Mouse (Mus musculus): ENCODE data around the gene Spaca3. TPM values are rescaled to one million over a fixed set of nuclear protein-coding genes. Genes with fewer than 3 reads are reported as not detected.
A peak's percentile ranks its signal among the peaks of the same experiment; 100 is the strongest.

Gene Spaca3
- 0.27 TPM in 1 of 2 replicates, not detected in the other for polyA plus RNA-seq (2012; rRNA removed)

DNA sequence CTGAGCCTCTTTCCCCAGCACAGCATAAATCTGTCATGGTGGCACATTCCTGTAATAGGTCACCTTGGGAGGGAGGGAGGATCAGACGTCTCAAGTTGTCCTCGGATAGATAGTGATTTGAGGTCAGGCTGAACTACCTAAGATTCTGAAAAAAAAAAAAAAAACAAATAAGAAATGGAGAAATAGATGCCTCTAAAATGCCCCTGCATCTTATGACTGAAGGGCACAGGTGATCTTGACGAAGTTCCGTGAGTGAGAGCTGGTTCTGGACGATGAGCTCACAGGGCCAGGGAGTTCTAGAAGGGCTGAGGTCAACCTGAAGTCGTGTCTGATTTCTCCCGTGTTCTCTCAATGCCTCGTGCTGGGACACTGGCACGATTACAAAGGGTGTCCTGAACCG is at the start of gene Spaca3:
Gene Spaca3 (plus strand): TSS at position 301 of the 400 bp plus-strand sequence.
- TF ChIP-seq POLR2A (IDR thresholded peaks at IDR 0.05; ENCODE audit: low read depth, low read length) (no peak), CTCF (conservative IDR thresholded peaks at IDR 0.05; ENCODE audit: insufficient read depth, insufficient read length, low read depth, low read length) (no peak)
- H3K27ac ChIP-seq (ENCODE audit: insufficient read depth, low read depth, low read length) = no peak within 1 kb of the TSS
- H3K4me3 ChIP-seq (ENCODE audit: insufficient read depth, low read depth, low read length) = no peak within 1 kb of the TSS
- no peaks in the 10 kb centered on the region for H3K27me3 ChIP-seq (replicated peaks; ENCODE audit: control insufficient read depth, insufficient read depth, low read length)
- WGBS = 40% methylated on average over 10 of the region's 10 CpGs
- no peak for DNase-seq
- H3K36me3 ChIP-seq (ENCODE audit: control insufficient read depth, insufficient read depth, low read length) = no peaks in the 10 kb centered on the region
- no peaks in the 10 kb centered on the region for H3K4me1 ChIP-seq (ENCODE audit: control insufficient read depth, insufficient read depth, low read length)

DNA sequence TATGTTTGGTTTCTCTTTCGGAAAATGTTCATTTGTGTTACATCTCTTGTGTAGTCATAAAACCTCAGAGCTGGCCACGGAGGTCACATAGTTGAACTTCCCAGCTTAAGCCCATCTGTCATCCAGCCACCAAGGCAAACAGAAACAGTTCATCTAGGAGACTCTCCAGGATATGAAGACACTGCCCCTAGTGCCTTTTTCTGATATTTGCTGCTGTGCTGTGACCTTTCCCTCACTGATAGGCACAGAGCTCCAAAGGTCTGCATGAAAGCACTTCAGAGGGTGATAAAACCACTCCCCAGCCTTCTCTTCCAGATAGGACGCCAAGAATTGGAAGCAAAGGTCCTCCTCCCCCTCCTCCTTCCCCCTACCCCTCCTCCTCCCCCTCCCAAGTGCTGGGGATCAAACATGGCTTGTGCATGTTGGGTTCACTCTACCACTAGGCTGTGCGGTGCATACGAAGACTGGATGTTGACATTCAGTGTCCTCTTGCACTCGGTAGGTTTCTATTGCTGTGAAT is 49.6 kb upstream of the Spaca3 start:
- peak; percentile 22; the same call in 1 of the 2 replicates for TF ChIP-seq CTCF (conservative IDR thresholded peaks at IDR 0.05; ENCODE audit: insufficient read depth, insufficient read length, low read depth, low read length)
- no peak for TF ChIP-seq POLR2A (IDR thresholded peaks at IDR 0.05; ENCODE audit: low read depth, low read length)
- WGBS = 61% methylated on average over 6 of the region's 6 CpGs
- no peak overlapping the region for H3K4me3 ChIP-seq (ENCODE audit: insufficient read depth, low read depth, low read length)
- no peaks in the 10 kb centered on the region for H3K4me1 ChIP-seq (ENCODE audit: control insufficient read depth, insufficient read depth, low read length)
- peak; percentile 64 for DNase-seq
- no peaks in the 10 kb centered on the region for H3K27me3 ChIP-seq (replicated peaks; ENCODE audit: control insufficient read depth, insufficient read depth, low read length)
- H3K36me3 ChIP-seq (ENCODE audit: control insufficient read depth, insufficient read depth, low read length) = no peaks in the 10 kb centered on the region
- H3K27ac ChIP-seq (ENCODE audit: insufficient read depth, low read depth, low read length) = no peak overlapping the region

DNA sequence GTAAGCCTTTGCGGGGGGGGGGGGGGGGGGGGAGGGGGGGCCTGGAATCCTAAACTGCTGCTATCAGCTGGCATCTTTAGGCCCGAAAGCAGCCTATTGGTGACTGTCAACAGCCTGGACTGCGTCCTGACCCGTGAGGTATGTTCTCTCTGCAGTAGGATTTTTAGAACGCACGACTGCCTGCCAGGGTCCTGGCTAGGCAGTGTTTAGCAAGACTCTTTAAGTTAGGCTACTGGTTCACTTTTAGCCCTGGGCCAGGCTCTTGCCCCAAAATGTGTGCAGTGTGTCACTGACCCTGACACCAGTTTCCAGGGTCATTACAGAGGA is 48.5 kb upstream of the Spaca3 start:
- WGBS = 38% methylated on average over 6 of the region's 6 CpGs

DNA sequence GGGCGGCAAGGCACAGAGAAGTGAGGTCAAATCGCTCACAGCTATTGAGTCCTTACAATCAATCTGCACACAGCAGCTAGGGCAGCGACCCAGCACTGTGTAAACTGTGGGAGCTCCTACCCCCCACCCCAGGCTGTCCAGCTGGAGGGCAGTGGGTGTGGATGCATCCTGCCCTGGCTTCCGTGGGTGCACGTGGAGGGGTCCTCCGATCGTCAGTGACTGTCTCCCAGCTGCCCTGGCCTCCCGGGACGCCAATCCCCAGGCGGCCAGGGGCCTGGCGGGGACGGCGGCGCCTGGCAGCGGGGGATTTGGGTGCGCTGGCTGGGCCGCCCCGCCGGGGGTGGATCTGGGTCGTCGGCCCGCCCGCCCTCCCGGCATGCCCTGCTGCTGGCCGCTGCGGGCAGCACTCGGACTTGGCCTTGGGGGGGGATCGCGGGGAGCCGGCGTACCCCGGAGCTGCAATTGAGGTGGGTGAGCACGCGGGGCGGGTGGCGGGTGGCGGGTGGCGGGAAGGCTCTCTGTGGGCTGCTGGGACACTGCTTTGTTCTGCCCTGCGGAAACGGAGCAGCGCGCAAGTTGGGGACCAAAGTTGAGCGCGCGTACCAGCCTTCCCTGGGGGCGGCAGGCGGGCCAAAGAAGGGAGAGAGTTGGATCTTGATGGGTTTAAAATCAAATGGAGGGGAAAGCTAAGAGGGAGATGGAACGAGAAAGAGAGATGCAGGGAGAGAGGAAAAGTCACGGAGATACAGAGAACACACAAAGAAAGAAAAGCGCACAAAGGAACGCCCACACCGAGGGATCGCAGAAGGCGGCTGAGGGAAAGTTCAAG is 48.0 kb upstream of the Spaca3 start, which contains the start of gene Tmem98:
Gene Tmem98 (plus strand): TSS at position 183 of the 829 bp plus-strand sequence.
- no peaks in the 10 kb centered on the region for H3K36me3 ChIP-seq (ENCODE audit: control insufficient read depth, insufficient read depth, low read length)
- H3K27me3 ChIP-seq (replicated peaks; ENCODE audit: control insufficient read depth, insufficient read depth, low read length) = no peaks in the 10 kb centered on the region
- H3K4me1 ChIP-seq (ENCODE audit: control insufficient read depth, insufficient read depth, low read length) = no peaks in the 10 kb centered on the region
- no peak within 1 kb of the TSS for H3K27ac ChIP-seq (ENCODE audit: insufficient read depth, low read depth, low read length)
- DNase-seq = no peak
- H3K4me3 ChIP-seq (ENCODE audit: insufficient read depth, low read depth, low read length) = peak within 1 kb of the TSS; percentile 65
- TF ChIP-seq CTCF (conservative IDR thresholded peaks at IDR 0.05; ENCODE audit: insufficient read depth, insufficient read length, low read depth, low read length) = no peak
- TF ChIP-seq POLR2A (IDR thresholded peaks at IDR 0.05; ENCODE audit: low read depth, low read length) = no peak
- 2% methylated on average over 54 of the region's 54 CpGs for WGBS

More for the DNA sequence above, 48.5 kb upstream of the Spaca3 start:
- Histone ChIP-seq H3K36me3 (ENCODE audit: control insufficient read depth, insufficient read depth, low read length) (no peaks in the 10 kb centered on the region), H3K4me3 (ENCODE audit: insufficient read depth, low read depth, low read length) (peak overlapping the region; percentile 65; the same call in 1 of the 2 replicates), H3K4me1 (ENCODE audit: control insufficient read depth, insufficient read depth, low read length) (no peaks in the 10 kb centered on the region), H3K27ac (ENCODE audit: insufficient read depth, low read depth, low read length) (no peak overlapping the region), H3K27me3 (replicated peaks; ENCODE audit: control insufficient read depth, insufficient read depth, low read length) (no peaks in the 10 kb centered on the region)
- TF ChIP-seq CTCF (conservative IDR thresholded peaks at IDR 0.05; ENCODE audit: insufficient read depth, insufficient read length, low read depth, low read length) = no peak
- TF ChIP-seq POLR2A (IDR thresholded peaks at IDR 0.05; ENCODE audit: low read depth, low read length) = no peak
- no peak for DNase-seq

DNA sequence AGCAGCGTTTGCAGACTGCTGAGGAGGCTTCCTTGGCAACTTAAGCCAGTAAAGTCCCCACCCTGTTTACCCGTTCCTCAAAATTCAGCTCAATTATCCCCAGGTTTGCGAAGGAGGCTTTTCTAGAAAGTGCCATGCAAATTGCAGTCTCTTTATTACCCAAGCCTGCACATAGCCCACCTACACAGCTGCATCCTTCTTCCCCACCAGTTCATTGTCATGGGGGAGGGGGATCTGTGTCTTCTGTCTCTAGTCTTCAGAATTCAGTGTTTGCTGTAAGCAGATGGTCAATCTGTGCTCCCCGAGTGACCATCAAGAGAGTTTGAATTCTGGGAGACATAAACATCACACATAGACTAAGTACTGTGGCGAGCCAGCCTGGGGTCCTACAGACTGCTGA is 47.0 kb upstream of the Spaca3 start:
- H3K4me3 ChIP-seq (ENCODE audit: insufficient read depth, low read depth, low read length) = no peak overlapping the region; the same call in 1 of the 2 replicates
- TF ChIP-seq POLR2A (IDR thresholded peaks at IDR 0.05; ENCODE audit: low read depth, low read length) (no peak), CTCF (conservative IDR thresholded peaks at IDR 0.05; ENCODE audit: insufficient read depth, insufficient read length, low read depth, low read length) (no peak)

DNA sequence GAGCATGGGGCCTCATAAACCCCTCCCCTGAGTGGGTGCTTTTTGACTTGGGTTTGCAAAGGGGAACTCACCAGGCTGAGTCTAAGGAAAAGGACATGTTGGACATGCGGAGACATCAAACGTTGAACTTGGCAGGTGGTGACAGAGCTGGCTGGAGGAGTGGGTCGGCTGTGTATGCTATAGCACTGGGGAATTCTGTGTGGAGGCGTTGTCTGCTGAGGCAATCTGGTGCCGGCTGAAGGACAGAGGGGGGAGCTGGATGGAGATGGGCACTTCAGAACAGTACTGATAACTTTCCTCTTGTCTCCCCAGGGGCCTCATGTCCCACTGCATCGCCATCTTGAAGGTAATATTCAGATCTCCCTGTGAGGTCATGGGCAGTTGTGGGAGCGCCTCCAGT is 42.8 kb upstream of the Spaca3 start:
- WGBS = 89% methylated on average over 7 of the region's 7 CpGs
- DNase-seq = no peak
- Histone ChIP-seq H3K4me3 (ENCODE audit: insufficient read depth, low read depth, low read length) (no peak overlapping the region), H3K27ac (ENCODE audit: insufficient read depth, low read depth, low read length) (no peak overlapping the region), H3K4me1 (ENCODE audit: control insufficient read depth, insufficient read depth, low read length) (no peaks in the 10 kb centered on the region; the same call in 1 of the 2 replicates), H3K36me3 (ENCODE audit: control insufficient read depth, insufficient read depth, low read length) (no peaks in the 10 kb centered on the region), H3K27me3 (replicated peaks; ENCODE audit: control insufficient read depth, insufficient read depth, low read length) (no peaks in the 10 kb centered on the region)
- TF ChIP-seq CTCF (conservative IDR thresholded peaks at IDR 0.05; ENCODE audit: insufficient read depth, insufficient read length, low read depth, low read length) (no peak), POLR2A (IDR thresholded peaks at IDR 0.05; ENCODE audit: low read depth, low read length) (no peak)

More for the DNA sequence above, 47.0 kb upstream of the Spaca3 start:
- Histone ChIP-seq H3K4me1 (ENCODE audit: control insufficient read depth, insufficient read depth, low read length) (no peaks in the 10 kb centered on the region), H3K27me3 (replicated peaks; ENCODE audit: control insufficient read depth, insufficient read depth, low read length) (no peaks in the 10 kb centered on the region), H3K27ac (ENCODE audit: insufficient read depth, low read depth, low read length) (no peak overlapping the region), H3K36me3 (ENCODE audit: control insufficient read depth, insufficient read depth, low read length) (no peaks in the 10 kb centered on the region)
- DNase-seq = no peak
- WGBS = 40% methylated on average over 5 of the region's 5 CpGs

DNA sequence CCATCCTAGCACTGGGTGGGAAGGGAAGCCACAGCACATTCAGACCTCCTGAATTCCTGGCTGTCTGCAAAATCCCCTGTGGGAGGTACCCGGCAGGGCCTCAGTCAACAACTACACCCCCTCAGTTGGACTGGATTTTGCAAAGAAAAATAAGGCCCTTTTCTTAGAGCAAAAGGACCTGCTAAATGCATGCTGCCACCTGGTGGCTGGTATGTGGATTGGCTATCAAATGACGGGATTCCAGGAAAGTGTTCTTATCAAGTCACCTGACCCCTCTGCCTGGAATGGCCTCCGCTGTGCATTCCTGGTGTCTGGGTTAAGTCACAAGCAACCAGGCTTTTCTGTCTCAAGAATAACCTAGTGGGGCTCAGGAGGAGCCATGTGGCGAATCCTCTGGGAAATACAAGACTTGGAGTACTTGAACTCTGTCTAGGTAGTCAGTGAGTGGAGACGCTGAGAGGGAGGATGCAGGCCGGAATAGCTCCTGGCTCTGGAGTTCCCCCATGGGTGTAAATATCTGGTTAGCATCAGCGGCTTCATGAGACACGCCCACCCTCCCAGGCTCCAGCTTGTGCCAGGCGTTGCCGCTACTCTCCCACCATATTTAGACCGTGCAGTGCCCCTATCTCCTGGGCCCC is 40.0 kb upstream of the Spaca3 start:
- Histone ChIP-seq H3K4me1 (ENCODE audit: control insufficient read depth, insufficient read depth, low read length) (no peaks in the 10 kb centered on the region; the same call in 1 of the 2 replicates), H3K27ac (ENCODE audit: insufficient read depth, low read depth, low read length) (no peak overlapping the region), H3K27me3 (replicated peaks; ENCODE audit: control insufficient read depth, insufficient read depth, low read length) (no peaks in the 10 kb centered on the region), H3K4me3 (ENCODE audit: insufficient read depth, low read depth, low read length) (no peak overlapping the region), H3K36me3 (ENCODE audit: control insufficient read depth, insufficient read depth, low read length) (no peaks in the 10 kb centered on the region)
- DNase-seq = peak; percentile 91
- TF ChIP-seq POLR2A (IDR thresholded peaks at IDR 0.05; ENCODE audit: low read depth, low read length) = no peak
- TF ChIP-seq CTCF (conservative IDR thresholded peaks at IDR 0.05; ENCODE audit: insufficient read depth, insufficient read length, low read depth, low read length) = peak; percentile 70
- 40% methylated on average over 11 of the region's 11 CpGs for WGBS

Data from kidney, adult 2 months (tissue).